Mouse (Mus musculus) C3H10T1/2 (cell line): ENCODE results near the gene Hyou1. TPM values are rescaled to one million over a fixed set of nuclear protein-coding genes. Genes with fewer than 3 reads are reported as not detected.

Source experiments
- polyA plus RNA-seq, 2 experiments: library from polyadenylated mRNA; unstranded; fragments of >200 nt; fragmentation: generic; extraction: Trizol; gene quantifications; one replicate each; pipeline ENCODE4 v1.2.1; 2012; ENCODE audit warnings: missing spikeins in 2 of 2

The Hyou1 gene
- 10 to 100 TPM; 12.8 to 29.3 TPM for polyA plus RNA-seq

GRCm38 (mm10) chr9:44379054-44379834 lies at the start of gene Hyou1:
Gene Hyou1, plus strand, starts transcription at chr9:44379490.

GRCm38 (mm10) chr9:44334396-44335330 lies 44.6 kb upstream of the Hyou1 start, which contains the start of gene H2afx:
Gene H2afx, plus strand, starts transcription at chr9:44334694.

GRCm38 (mm10) chr9:44343781-44344421 lies 35.4 kb upstream of the Hyou1 start, which contains the start of gene Hmbs:
Gene Hmbs, minus strand, starts transcription at chr9:44344228.

DNA sequence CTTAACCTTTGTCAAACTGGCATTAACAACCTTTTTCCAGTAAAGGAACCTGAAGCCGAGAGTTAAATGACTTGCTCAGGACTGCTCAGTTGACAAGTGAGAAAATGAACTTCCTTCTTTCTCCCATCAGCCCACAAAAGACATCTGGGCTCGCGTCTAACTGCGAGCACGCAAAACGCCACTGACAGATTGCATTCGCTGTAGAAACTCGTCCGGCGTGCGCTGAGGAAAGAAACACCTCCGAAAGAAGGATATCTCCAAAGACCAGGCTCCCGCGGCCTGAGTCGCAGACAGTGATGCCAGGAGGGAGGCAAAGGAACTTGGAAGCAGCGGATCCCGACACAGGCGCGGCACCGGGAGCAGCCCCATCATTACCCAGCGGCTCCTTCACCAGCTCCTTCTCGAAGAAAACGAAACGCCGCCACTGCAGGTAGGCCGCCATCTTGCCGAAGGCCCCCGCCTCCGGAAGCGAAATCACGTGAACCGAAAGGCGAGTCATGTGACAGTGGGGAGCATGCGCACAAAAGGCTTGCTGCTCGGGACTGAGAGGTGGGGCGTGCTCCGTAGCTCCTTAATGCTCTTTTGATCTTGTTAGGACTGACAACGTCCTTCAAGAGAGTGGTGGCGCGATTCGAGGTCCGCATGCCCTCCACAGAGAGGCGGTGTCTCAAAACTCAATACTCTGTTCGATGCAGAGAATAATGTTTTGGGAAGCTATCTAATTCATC lies 17.9 kb upstream of the Hyou1 start, which contains the start of gene Vps11:
Gene Vps11 (minus strand): TSS at position 481 of the 728 bp plus-strand sequence.

DNA sequence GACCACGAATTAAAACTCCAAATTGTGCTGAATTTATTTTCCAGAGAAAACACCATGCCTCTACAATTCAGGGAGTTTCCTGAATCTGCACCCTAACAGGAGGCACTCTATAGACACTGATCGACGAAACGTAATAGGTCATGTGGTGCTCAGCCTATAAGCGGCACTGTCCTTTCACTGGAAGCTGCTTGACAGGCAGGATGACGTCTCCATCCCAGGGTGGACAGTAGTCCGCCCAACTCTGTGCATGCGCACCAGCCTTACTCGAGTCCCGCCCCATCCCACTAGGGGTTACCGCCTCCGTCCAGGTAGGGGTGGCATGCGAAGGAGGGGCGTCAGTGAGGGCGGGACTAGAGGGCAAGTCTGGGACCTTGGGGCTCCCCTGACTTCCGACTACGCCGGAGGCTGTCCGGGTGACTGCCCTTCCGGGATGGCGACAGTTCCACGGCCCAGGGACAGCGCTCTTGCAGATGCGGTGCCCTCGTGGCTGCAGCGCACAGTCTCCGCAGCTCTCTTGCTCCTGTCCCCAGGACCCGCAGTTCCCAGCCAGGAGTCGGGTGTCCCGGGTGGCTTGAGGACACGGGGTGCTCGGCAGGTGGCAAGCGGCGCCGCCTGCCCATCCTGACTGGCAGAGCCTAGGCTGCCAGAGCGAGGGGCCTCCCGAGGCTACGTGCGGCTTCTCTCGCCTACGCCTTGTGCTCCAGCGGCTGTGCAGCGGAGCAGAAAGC lies 17.6 kb downstream of the Hyou1 start, which contains the start of gene Slc37a4:
Gene Slc37a4 (plus strand): TSS at position 169 of the 728 bp plus-strand sequence.

GRCm38 (mm10) chr9:44406906-44407751 lies 27.8 kb downstream of the Hyou1 start, which contains the start of the genes Rps25 and Trappc4:
Gene Rps25, plus strand, starts transcription at chr9:44407139.
Gene Trappc4, minus strand, starts transcription at chr9:44407600.

DNA sequence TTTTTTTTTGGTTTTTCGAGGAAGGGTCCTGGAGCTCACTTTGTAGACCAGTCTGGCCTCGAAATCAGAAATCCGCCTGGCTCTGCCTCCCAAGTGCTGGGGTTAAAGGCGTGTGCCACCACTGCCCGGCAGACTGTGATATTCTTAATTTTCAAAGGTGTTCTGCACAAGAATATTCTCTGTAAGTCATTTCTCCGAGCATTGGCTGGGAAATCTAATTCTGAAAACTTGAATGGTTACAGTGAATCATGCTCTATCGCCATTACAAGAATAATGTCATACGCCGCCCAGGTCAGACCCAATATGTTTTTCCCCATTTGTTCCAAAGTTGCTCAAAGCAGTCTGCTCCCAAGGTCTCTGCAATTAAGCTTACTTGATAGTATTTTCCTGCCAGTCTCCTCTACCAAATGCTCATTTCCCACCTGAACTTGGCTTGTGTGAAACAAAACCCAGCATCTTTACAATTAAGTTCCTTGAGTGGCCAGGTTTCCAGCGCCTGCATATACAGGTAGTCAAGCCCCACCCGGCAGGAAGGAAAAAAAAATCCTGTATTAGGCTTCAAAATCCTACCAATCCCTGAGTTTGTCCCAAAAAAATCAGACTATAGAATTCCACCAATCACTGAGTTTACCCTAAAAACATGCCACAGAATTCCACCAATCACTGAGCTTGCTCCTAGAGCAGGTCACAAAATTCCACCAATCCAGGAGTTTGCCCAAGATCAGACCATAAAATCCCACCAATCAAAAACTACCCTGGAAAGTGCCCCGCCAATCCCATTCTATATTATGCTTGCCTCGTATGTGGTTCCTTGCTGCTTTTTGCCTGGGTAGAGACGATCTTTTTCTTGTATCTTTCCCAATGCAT lies 39.5 kb downstream of the Hyou1 start, which contains the start of gene Ccdc84:
Gene Ccdc84 (minus strand): TSS at position 51 of the 867 bp plus-strand sequence.

GRCm38 (mm10) chr9:44440961-44441360 lies 61.7 kb downstream of the Hyou1 start, which contains the start of gene Foxr1:
Gene Foxr1, minus strand, starts transcription at chr9:44441136.

Other genes with a start within 250 kb of the Hyou1 start
- under 1 TPM; 0.19 to 0.68 TPM for gene Mcam, start 245.0 kb upstream of the Hyou1 start, polyA plus RNA-seq
- 1 to 10 TPM in 1 of 2 experiments, under 1 TPM in 1; 0.90 to 3.3 TPM for gene Cbl, start 145.4 kb upstream of the Hyou1 start, polyA plus RNA-seq
- gene Ccdc153, start 138.8 kb upstream of the Hyou1 start, polyA plus RNA-seq, result not detected
- gene Pdzd3, start 128.0 kb upstream of the Hyou1 start, polyA plus RNA-seq, result under 1 TPM in 1 of 2 experiments, not detected in 1; 0.04 TPM
- gene Nlrx1, start 110.9 kb upstream of the Hyou1 start, polyA plus RNA-seq, result 1 to 10 TPM in 1 of 2 experiments, under 1 TPM in 1; 0.41 to 2.5 TPM
- gene Abcg4, start 90.9 kb upstream of the Hyou1 start, polyA plus RNA-seq, result under 1 TPM; 0.09 to 0.91 TPM
- gene Hinfp, start 73.8 kb upstream of the Hyou1 start, polyA plus RNA-seq, result 1 to 10 TPM; 2.5 to 5.2 TPM
- gene C2cd2l, start 59.2 kb upstream of the Hyou1 start, polyA plus RNA-seq, result 1 to 10 TPM; 3.7 to 4.6 TPM
- 10 to 100 TPM; 24.6 to 26.4 TPM for gene Dpagt1, start 53.5 kb upstream of the Hyou1 start, polyA plus RNA-seq
- gene H2afx, start 44.8 kb upstream of the Hyou1 start, polyA plus RNA-seq, result 100 to 1,000 TPM; 334 to 376 TPM
- gene Hmbs, start 35.3 kb upstream of the Hyou1 start, polyA plus RNA-seq, result 10 to 100 TPM; 33.8 to 49.1 TPM
- 10 to 100 TPM; 13.5 to 31.9 TPM for gene Vps11, start 17.8 kb upstream of the Hyou1 start, polyA plus RNA-seq
- gene Slc37a4, start 17.4 kb downstream of the Hyou1 start, polyA plus RNA-seq, result 10 to 100 TPM in 1 of 2 experiments, 1 to 10 TPM in 1; 5.7 to 11.4 TPM
- 1,000 to 10,000 TPM; 2,064 to 3,081 TPM for gene Rps25, start 27.6 kb downstream of the Hyou1 start, polyA plus RNA-seq
- gene Trappc4, start 28.1 kb downstream of the Hyou1 start, polyA plus RNA-seq, result 10 to 100 TPM; 86.8 to 98.1 TPM
- 10 to 100 TPM in 1 of 2 experiments, 1 to 10 TPM in 1; 7.9 to 23.6 TPM for gene Ccdc84, start 39.1 kb downstream of the Hyou1 start, polyA plus RNA-seq
- not detected for gene Foxr1, start 61.6 kb downstream of the Hyou1 start, polyA plus RNA-seq
- under 1 TPM in 1 of 2 experiments, not detected in 1; 0.07 TPM for gene Upk2, start 75.5 kb downstream of the Hyou1 start, polyA plus RNA-seq
- 10 to 100 TPM; 22.2 to 90.8 TPM for gene Bcl9l, start 103.3 kb downstream of the Hyou1 start, polyA plus RNA-seq
- gene Cxcr5, start 182.4 kb downstream of the Hyou1 start, polyA plus RNA-seq, result under 1 TPM; 0.02 to 0.15 TPM
- gene Ddx6, start 225.4 kb downstream of the Hyou1 start, polyA plus RNA-seq, result 10 to 100 TPM in 1 of 2 experiments, 1 to 10 TPM in 1; 2.6 to 31.0 TPM